Mouse (Mus musculus) erythroblast, embryonic 14.5 days (primary cell): ENCODE data around the gene Prickle3. TPM values are rescaled to one million over a fixed set of nuclear protein-coding genes. Genes with fewer than 3 reads are reported as not detected.
"Not testable (repeated sequence)": the region's sequence is repeated elsewhere in the genome, so short reads cannot be mapped to it uniquely, and the experiment has no call there.

Source experiments
- H3K27me3 ChIP-seq: 2 replicates; pipeline ENCODE4 v1.6.1; 2012; ENCODE audit warnings: inconsistent platforms; ENCODE audit not compliant: control insufficient read depth
- H3K36me3 ChIP-seq: 2 replicates; pipeline ENCODE4 v1.6.1; 2012; ENCODE audit warnings: mild to moderate bottlenecking, inconsistent platforms; ENCODE audit not compliant: control insufficient read depth
- H3K4me1 ChIP-seq: 2 replicates; pipeline ENCODE4 v1.6.1; 2012; ENCODE audit warnings: inconsistent platforms; ENCODE audit not compliant: control insufficient read depth
- H3K4me3 ChIP-seq: replicated peaks from 2 replicates; pipeline ENCODE3; 2012; ENCODE audit warnings: moderate library complexity, mild to moderate bottlenecking, inconsistent platforms
- H3K9me3 ChIP-seq: 2 replicates; pipeline ENCODE4 v1.6.1; 2012; ENCODE audit warnings: low read length, inconsistent platforms, mixed read lengths; ENCODE audit not compliant: control insufficient read depth
- GATA1 ChIP-seq: IDR thresholded peaks from 2 replicates; pipeline ENCODE4 v1.6.1; 2012; ENCODE audit warnings: low read length, inconsistent platforms, mixed read lengths
- TAL1 ChIP-seq: IDR thresholded peaks from 3 replicates; pipeline ENCODE4 v1.6.1; 2012; ENCODE audit warnings: low read length, inconsistent platforms, mixed read lengths
- polyA plus RNA-seq: library from polyadenylated mRNA; stranded (reverse); fragments of >175 nt; gene quantifications from 2 replicates; pipeline ENCODE4 v1.2.3, GENCODE M21; 2012

Gene Prickle3
- polyA plus RNA-seq, 1 experiment: 0.03 TPM

- no peak for TF ChIP-seq GATA1
- no peaks in the 10 kb centered on the region for H3K36me3 ChIP-seq
- H3K4me3 ChIP-seq: peak overlapping the region; percentile 43
- H3K4me1 ChIP-seq: peaks cover 16% of the 10 kb centered on the region
- H3K9me3 ChIP-seq: no peaks in the 10 kb centered on the region
- 0 out of 2 replicates have a peak, but pooled peaks cover 3% of the 10 kb centered on the region for H3K27me3 ChIP-seq
Observed at GRCm38 (mm10) chrX:7679405-7680056, 22.5 kb downstream of the Prickle3 start.

- TF ChIP-seq GATA1 (no peak), TAL1 (no peak)
- H3K4me3 ChIP-seq: peak overlapping the region; percentile 43
Observed at GRCm38 (mm10) chrX:7680057-7680412, 23.0 kb downstream of the Prickle3 start.

GRCm38 (mm10) chrX:7680864-7681263, 23.8 kb downstream of the Prickle3 start, which contains the start of gene Magix:
TSS of gene Magix (minus strand) at chrX:7681251.
- H3K27me3 ChIP-seq: no peaks in the 10 kb centered on the region
- no peaks in the 10 kb centered on the region for H3K9me3 ChIP-seq
- H3K36me3 ChIP-seq: no peaks in the 10 kb centered on the region
- peaks cover 11% of the 10 kb centered on the region for H3K4me1 ChIP-seq
- TF ChIP-seq GATA1: no peak
- TF ChIP-seq TAL1: no peak
- H3K4me3 ChIP-seq: peak within 1 kb of the TSS; percentile 43

More at GRCm38 (mm10) chrX:7680057-7680412, 23.0 kb downstream of the Prickle3 start:
- peaks cover 11% of the 10 kb centered on the region for H3K4me1 ChIP-seq
- H3K27me3 ChIP-seq: no peaks in the 10 kb centered on the region
- no peaks in the 10 kb centered on the region for H3K9me3 ChIP-seq
- H3K36me3 ChIP-seq: no peaks in the 10 kb centered on the region

DNA sequence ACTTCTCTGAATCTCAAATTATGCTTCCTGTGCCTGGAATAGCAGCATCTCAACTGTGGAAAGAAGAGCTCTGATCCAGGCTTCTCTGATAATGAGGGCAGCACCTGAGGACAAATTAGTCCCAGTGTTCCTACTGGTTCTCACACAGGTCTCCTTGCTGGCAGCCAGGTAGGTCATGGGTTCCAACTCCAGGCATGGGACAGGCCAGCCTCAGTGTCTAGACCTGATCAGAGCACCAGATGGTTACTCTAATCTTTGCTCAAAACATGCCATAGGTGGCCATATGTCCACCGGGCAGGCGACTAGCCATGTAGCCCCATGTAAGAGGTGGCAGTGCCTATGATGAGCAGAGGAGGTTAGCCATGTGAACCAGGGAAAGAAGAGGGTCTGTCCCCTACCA, 31.3 kb downstream of the Prickle3 start:
- Histone ChIP-seq H3K9me3 (no peaks in the 10 kb centered on the region), H3K27me3 (peaks cover 6% of the 10 kb centered on the region; the same call in 1 of the 2 replicates), H3K4me1 (no peaks in the 10 kb centered on the region), H3K36me3 (no peaks in the 10 kb centered on the region), H3K4me3 (no peak overlapping the region)
- no peak for TF ChIP-seq GATA1
- no peak for TF ChIP-seq TAL1

- Histone ChIP-seq H3K36me3 (no peaks in the 10 kb centered on the region), H3K4me3 (no peak overlapping the region), H3K27me3 (peaks cover 6% of the 10 kb centered on the region; the same call in 1 of the 2 replicates), H3K4me1 (no peaks in the 10 kb centered on the region), H3K9me3 (no peaks in the 10 kb centered on the region)
- TF ChIP-seq TAL1 (no peak), GATA1 (no peak)
Observed at GRCm38 (mm10) chrX:7690486-7690885, 33.4 kb downstream of the Prickle3 start.

- peaks cover 4% of the 10 kb centered on the region for H3K4me1 ChIP-seq
- no peaks in the 10 kb centered on the region for H3K9me3 ChIP-seq
- peaks cover 3% of the 10 kb centered on the region; the same call in 1 of the 2 replicates for H3K27me3 ChIP-seq
- H3K36me3 ChIP-seq: no peaks in the 10 kb centered on the region
- no peak for TF ChIP-seq GATA1
- no peak for TF ChIP-seq TAL1
- no peak overlapping the region for H3K4me3 ChIP-seq
Observed at GRCm38 (mm10) chrX:7692862-7693261, 35.8 kb downstream of the Prickle3 start.

DNA sequence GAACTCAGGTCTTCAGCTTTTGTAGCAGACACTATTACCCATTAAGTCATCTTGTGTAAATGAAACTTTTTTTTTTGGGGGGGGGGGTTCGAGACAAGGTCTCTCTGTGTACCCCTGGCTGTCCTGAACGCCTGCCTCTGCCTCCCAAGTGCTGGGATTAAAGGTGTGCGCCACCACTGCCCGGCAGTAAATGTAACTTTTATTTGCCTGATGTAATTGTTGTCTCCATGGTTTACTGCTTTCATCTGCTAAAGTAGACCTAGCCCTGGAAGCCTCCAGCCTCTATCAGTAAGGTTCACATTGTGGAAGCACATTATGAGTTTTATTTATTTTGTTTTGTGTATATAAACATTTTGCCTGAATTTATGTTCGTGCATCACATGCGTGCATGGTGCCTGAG, 39.5 kb downstream of the Prickle3 start:
- TF ChIP-seq GATA1: no peak
- no peak for TF ChIP-seq TAL1
- H3K4me3 ChIP-seq: peak overlapping the region; percentile 82

DNA sequence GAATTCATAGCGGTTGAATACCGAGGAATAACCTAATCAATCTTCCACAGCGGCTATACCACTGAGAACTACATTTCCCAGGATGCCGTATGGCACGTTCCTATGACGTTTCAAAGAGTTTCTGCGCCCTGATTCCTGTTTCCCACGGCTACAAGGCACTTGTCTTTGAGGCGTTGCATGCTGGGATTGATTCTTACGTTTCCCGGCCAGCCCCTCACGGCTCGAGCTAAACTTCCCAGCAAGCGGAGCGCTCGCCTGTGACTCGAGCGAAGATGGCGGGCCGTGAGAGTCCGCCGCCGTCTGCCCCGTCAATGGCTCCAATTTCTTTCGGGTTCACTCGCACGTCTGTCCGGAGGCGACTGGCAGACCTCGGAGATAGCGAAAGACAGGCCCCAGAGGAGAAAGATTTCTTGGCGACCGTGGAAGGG, 39.9 kb downstream of the Prickle3 start, which contains the start of gene Gpkow:
TSS of gene Gpkow (plus strand) at position 178 of the 428 bp plus-strand sequence.
- no peak for TF ChIP-seq TAL1
- TF ChIP-seq GATA1: no peak
- Histone ChIP-seq H3K9me3 (no peaks in the 10 kb centered on the region), H3K36me3 (peaks cover 36% of the 10 kb centered on the region), H3K4me3 (peak within 1 kb of the TSS; percentile 82), H3K27me3 (no peaks in the 10 kb centered on the region), H3K4me1 (peaks cover 18% of the 10 kb centered on the region)

More for the DNA sequence above, 39.5 kb downstream of the Prickle3 start:
- H3K27me3 ChIP-seq: no peaks in the 10 kb centered on the region
- peaks cover 31% of the 10 kb centered on the region for H3K36me3 ChIP-seq
- H3K4me1 ChIP-seq: peaks cover 17% of the 10 kb centered on the region
- no peaks in the 10 kb centered on the region for H3K9me3 ChIP-seq

- H3K27me3 ChIP-seq, H3K4me1 ChIP-seq, H3K9me3 ChIP-seq: not testable (repeated sequence)
- Histone ChIP-seq H3K36me3 (peaks cover 11% of the 10 kb centered on the region), H3K4me3 (peak overlapping the region; percentile 68)
Observed at GRCm38 (mm10) chrX:7713764-7714134, 56.7 kb downstream of the Prickle3 start.

- not testable (repeated sequence) for H3K36me3 ChIP-seq
- peak within 1 kb of the TSS; percentile 68 for H3K4me3 ChIP-seq
Observed at GRCm38 (mm10) chrX:7714135-7714899, 57.3 kb downstream of the Prickle3 start, which contains the start of gene Wdr45. TSS of gene Wdr45 (plus strand) at chrX:7714333.

GRCm38 (mm10) chrX:7716058-7716457, 59.0 kb downstream of the Prickle3 start:
- not testable (repeated sequence) for H3K27me3 ChIP-seq, H3K9me3 ChIP-seq, H3K4me3 ChIP-seq, H3K36me3 ChIP-seq, H3K4me1 ChIP-seq

More at GRCm38 (mm10) chrX:7714135-7714899, 57.3 kb downstream of the Prickle3 start, which contains the start of gene Wdr45:
- H3K27me3 ChIP-seq, H3K9me3 ChIP-seq, H3K4me1 ChIP-seq: not testable (repeated sequence)
